9 mouse cellular contexts compared by ENCODE assay signal in genomic region chr8:120550937-120551676, GRCm38 (mm10). TPM values are rescaled to one million over a fixed set of nuclear protein-coding genes. Genes with fewer than 3 reads are reported as not detected.
DNase-seq lines count a peak whose midpoint lies in the region; ATAC-seq and TF ChIP-seq lines count a peak whose summit lies in the region.
"Had no signal": no experiment of that assay in that cellular context is flagged by ENCODE, and none has a peak within 500 bp of the region (broad histone marks: within the 10 kb centered on the region; RNA-seq: fewer than 3 reads in every experiment).

No protein-coding gene starts in this region.

- H3K27me3 ChIP-seq in heart, adult 2 months (ENCODE audit: control insufficient read depth, insufficient read depth, low read length): no peaks in the 10 kb centered on the region
- no peaks in the 10 kb centered on the region for H3K27me3 ChIP-seq in forebrain, embryonic 16.5 days (replicated peaks; ENCODE audit: control insufficient read depth, insufficient read depth, low read length)
- no peaks in the 10 kb centered on the region for H3K27me3 ChIP-seq in midbrain, embryonic 11.5 days (ENCODE audit: control insufficient read depth, insufficient read depth, low read length)

- H3K36me3 ChIP-seq in heart, adult 2 months (ENCODE audit: control insufficient read depth, insufficient read depth, low read length): no peaks in the 10 kb centered on the region
- no peaks in the 10 kb centered on the region for H3K36me3 ChIP-seq in forebrain, embryonic 16.5 days (ENCODE audit: control insufficient read depth, insufficient read depth)
- H3K36me3 ChIP-seq in midbrain, embryonic 11.5 days (ENCODE audit: control insufficient read depth, insufficient read depth, low read length): peaks cover 3% of the 10 kb centered on the region

- no peak for TF ChIP-seq CTCF in heart, adult 2 months (IDR thresholded peaks at IDR 0.05)
- no peak for TF ChIP-seq CTCF in brain, embryonic 14.5 days (IDR thresholded peaks at IDR 0.05; ENCODE audit: borderline replicate concordance, extremely low read depth, insufficient read depth, insufficient read length)

- intact Hi-C loops in heart, adult 2 months (cut with DNase I): no loop called here

- no peaks in the 10 kb centered on the region for H3K9me3 ChIP-seq in forebrain, embryonic 16.5 days (ENCODE audit: control insufficient read depth, low read length)
- no peaks in the 10 kb centered on the region for H3K9me3 ChIP-seq in midbrain, embryonic 11.5 days (ENCODE audit: control insufficient read depth, low read length)

- peaks cover 10% of the 10 kb centered on the region for H3K79me2 ChIP-seq in heart, adult 2 months (replicated peaks; ENCODE audit: control insufficient read depth, insufficient read depth, low read length)

- peak; percentile 26 for ATAC-seq in forebrain, embryonic 16.5 days
- no peak for ATAC-seq in midbrain, embryonic 11.5 days (ENCODE audit: low FRiP score)

- WGBS in heart, adult 2 months: 58% methylated on average over 11 of the region's 11 CpGs
- WGBS in forebrain, embryonic 16.5 days: 37% methylated on average over 11 of the region's 11 CpGs
- 86% methylated on average over 11 of the region's 11 CpGs for WGBS in midbrain, embryonic 11.5 days

- peak overlapping the region; percentile 30 for H3K4me2 ChIP-seq in forebrain, embryonic 16.5 days (ENCODE audit: low read length)
- no peak overlapping the region; the same call in 1 of the 2 replicates for H3K4me2 ChIP-seq in midbrain, embryonic 11.5 days

- TF ChIP-seq EP300 in heart, adult 2 months (IDR thresholded peaks at IDR 0.05; ENCODE audit: insufficient read depth, low read depth, low read length): no peak

- peaks cover 14% of the 10 kb centered on the region for H3K4me1 ChIP-seq in heart, adult 2 months (ENCODE audit: control insufficient read depth, insufficient read depth, low read length)
- peaks cover 84% of the 10 kb centered on the region for H3K4me1 ChIP-seq in forebrain, embryonic 16.5 days (replicated peaks; ENCODE audit: control insufficient read depth, insufficient read depth, low read length)
- H3K4me1 ChIP-seq in midbrain, embryonic 11.5 days (ENCODE audit: control insufficient read depth, insufficient read depth, low read length): peaks cover 83% of the 10 kb centered on the region

- DNase-seq in heart, adult 2 months: peak in 1 of 2 experiments; percentile 43
- no peak for DNase-seq in heart, postnatal 4 days
- peak; percentile 79 for DNase-seq in brain, embryonic 14.5 days (ENCODE audit: low read depth)
- no peak for DNase-seq in midbrain, embryonic 11.5 days (ENCODE audit: low spot score, missing footprints)
- no peak for DNase-seq in lung, postnatal 25 days (ENCODE audit: low spot score)
- no peak for DNase-seq in urinary bladder, adult 18-20 months (ENCODE audit: low spot score in 2 of 2)
- DNase-seq in right cerebral cortex, postnatal 36 days (ENCODE audit: low spot score in 2 of 2): no peak
- DNase-seq: lung, adult 18-20 months had no signal

- no peak for TF ChIP-seq POLR2A in heart, adult 2 months (IDR thresholded peaks at IDR 0.05; ENCODE audit: insufficient read depth, low read depth, low read length)
- no peak for TF ChIP-seq POLR2A in brain, embryonic 14.5 days (IDR thresholded peaks at IDR 0.05; ENCODE audit: borderline replicate concordance, extremely low read depth, insufficient read depth, insufficient read length, poor library complexity, severe bottlenecking)

- H3K27ac ChIP-seq in heart, adult 2 months: peak overlapping the region; percentile 67
- H3K27ac ChIP-seq in forebrain, embryonic 16.5 days (ENCODE audit: low read length): peak overlapping the region; percentile 84
- peak overlapping the region; percentile 87 for H3K27ac ChIP-seq in midbrain, embryonic 11.5 days (ENCODE audit: low read depth, low read length)

- H3K9ac ChIP-seq in heart, adult 2 months (ENCODE audit: low read depth, low read length): peak overlapping the region; percentile 33
- 0 out of 2 replicates have a peak overlapping the region, but pooled peaks have one; percentile 32 for H3K9ac ChIP-seq in forebrain, embryonic 16.5 days (replicated peaks; ENCODE audit: low read depth, low read length)
- H3K9ac ChIP-seq in midbrain, embryonic 11.5 days (ENCODE audit: low read length): no peak overlapping the region

- no peak overlapping the region for H3K4me3 ChIP-seq in heart, adult 2 months
- H3K4me3 ChIP-seq in forebrain, embryonic 16.5 days (replicated peaks; ENCODE audit: low read length): no peak overlapping the region
- no peak overlapping the region for H3K4me3 ChIP-seq in midbrain, embryonic 11.5 days (ENCODE audit: low read depth, low read length)

RNA-seq across cellular contexts. Expression of gene Gins2, which starts 38.0 kb away (rescaled TPM):
- total RNA-seq in heart, adult 2 months (2021): 1 to 10 TPM; 1.1 to 1.5 TPM
- polyA plus RNA-seq in heart, adult 2 months (2012; rRNA removed): 1.3 and 1.4 TPM in 2 replicates
- total RNA-seq in heart, postnatal 4 days (2021): 10 to 100 TPM; 42.0 to 43.2 TPM
- 22.9 and 37.8 TPM in 2 replicates for polyA plus RNA-seq in brain, embryonic 14.5 days (2012; rRNA removed)
- polyA plus RNA-seq in forebrain, embryonic 16.5 days (2015; fragmentation: Nextera tagmentation; extraction: Ambion mirVana): 23.1 and 24.3 TPM in 2 replicates
- polyA plus RNA-seq in midbrain, embryonic 11.5 days (2014; fragmentation: Nextera tagmentation; extraction: Ambion mirVana): 113 and 120 TPM in 2 replicates

Comparison
In these comparisons a context has a peak if more than half of its experiments do, and no peak if none do; other contexts are left out.
1. RNA of gene Gins2, which starts 38.0 kb away (polyA plus RNA-seq): 113 to 120 TPM in midbrain, embryonic 11.5 days, 23.1 to 24.3 TPM in forebrain, embryonic 16.5 days and 22.9 to 37.8 TPM in brain, embryonic 14.5 days; 1.3 to 1.4 TPM in heart, adult 2 months; every median in the first group is over 10 times any median in the second.
2. Peak in every context shown above with its lines, with median percentiles within 50 percentile points of each other: H3K27ac ChIP-seq.